Mouse (Mus musculus): ENCODE results near the gene Adamtsl1. TPM values are rescaled to one million over a fixed set of nuclear protein-coding genes. Genes with fewer than 3 reads are reported as not detected.

Gene Adamtsl1
- polyA plus RNA-seq, 1 experiment, result 2.7 TPM

DNA sequence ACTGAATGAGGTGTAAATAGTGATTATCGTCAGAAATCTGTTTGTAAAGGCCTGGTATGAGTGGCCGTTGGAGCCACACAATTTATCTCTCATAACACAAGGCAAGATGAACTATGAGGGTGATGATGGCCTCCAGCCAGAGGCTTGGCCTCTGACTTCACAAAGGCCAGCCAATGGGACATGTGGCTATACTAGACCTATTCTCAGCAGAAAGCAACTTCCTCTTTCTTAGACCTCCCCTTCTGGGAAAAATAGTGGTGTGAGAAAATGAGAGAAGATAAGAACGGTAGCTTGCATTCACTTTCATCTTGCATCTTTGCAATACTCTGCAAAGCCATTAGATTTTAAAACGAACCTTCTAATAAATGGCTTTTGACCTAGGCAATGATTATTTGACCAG, 439.6 kb downstream of the Adamtsl1 start:
- TF ChIP-seq POLR2A (IDR thresholded peaks at IDR 0.05; ENCODE audit: insufficient read length, low read depth) (no peak), E2F4 (IDR thresholded peaks at IDR 0.05; ENCODE audit: insufficient read depth) (no peak), POLR2AphosphoS2 (IDR thresholded peaks at IDR 0.05; ENCODE audit: insufficient read length, low read depth) (no peak), TCF3 (IDR thresholded peaks at IDR 0.05; ENCODE audit: insufficient read length, low read depth) (no peak), MAX (IDR thresholded peaks at IDR 0.05; ENCODE audit: low read depth) (no peak), CEBPB (IDR thresholded peaks at IDR 0.05; ENCODE audit: insufficient read depth, poor library complexity, severe bottlenecking) (no peak), TCF12 (IDR thresholded peaks at IDR 0.05; ENCODE audit: insufficient read depth, poor library complexity, severe bottlenecking) (no peak), USF1 (IDR thresholded peaks at IDR 0.05; ENCODE audit: low read depth) (no peak), REST (IDR thresholded peaks at IDR 0.05; ENCODE audit: insufficient read depth, insufficient read length) (no peak), SRF (IDR thresholded peaks at IDR 0.05; ENCODE audit: control insufficient read depth, insufficient read length, low read depth) (no peak), MYOD1 (IDR thresholded peaks at IDR 0.05; ENCODE audit: control insufficient read depth in 1 of 3, insufficient read length in 2 of 3, low read depth in 2 of 3) (no peak), MYOG (IDR thresholded peaks at IDR 0.05; ENCODE audit: control insufficient read depth in 1 of 3, insufficient read depth in 1 of 3, insufficient read length in 2 of 3, low read depth in 2 of 3) (no peak)
- Histone ChIP-seq H3K4me3 (no peak overlapping the region), H3K79me2 (ENCODE audit: control insufficient read depth, insufficient read depth) (no peaks in the 10 kb centered on the region)

DNA sequence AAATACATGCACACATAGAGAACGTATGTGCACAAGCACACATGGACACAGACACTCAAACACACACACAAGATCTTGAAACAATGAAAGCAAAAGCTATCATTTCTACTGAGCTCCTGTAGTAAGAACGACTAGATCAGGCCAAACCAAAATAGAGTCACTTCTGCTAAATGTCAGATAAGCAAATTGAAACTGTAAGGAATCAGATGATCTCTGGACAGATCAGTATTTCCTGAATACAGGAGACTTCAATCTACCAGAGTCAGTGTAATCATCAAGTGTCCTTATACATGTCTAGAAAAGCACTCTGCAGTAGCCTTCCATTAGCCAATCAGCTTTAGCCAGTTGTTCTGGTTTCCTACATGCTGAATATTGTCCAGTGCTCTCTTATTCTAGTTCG, 441.4 kb downstream of the Adamtsl1 start:
- Histone ChIP-seq H3K36me3 (ENCODE audit: control insufficient read depth, insufficient read depth) (no peaks in the 10 kb centered on the region), H3K79me2 (ENCODE audit: control insufficient read depth, insufficient read depth) (no peaks in the 10 kb centered on the region), H3K27me3 (ENCODE audit: control insufficient read depth, insufficient read depth, insufficient read length) (no peaks in the 10 kb centered on the region), H3ac (ENCODE audit: control insufficient read depth, insufficient read length) (no peak overlapping the region), H3K4me3 (no peak overlapping the region), H3K4me2 (ENCODE audit: low read depth) (no peak overlapping the region)
- TF ChIP-seq MYOG (IDR thresholded peaks at IDR 0.05; ENCODE audit: control insufficient read depth in 1 of 3, insufficient read depth in 1 of 3, insufficient read length in 2 of 3, low read depth in 2 of 3), result no peak
- no peak for TF ChIP-seq REST (IDR thresholded peaks at IDR 0.05; ENCODE audit: insufficient read depth, insufficient read length)
- no peak for TF ChIP-seq SRF (IDR thresholded peaks at IDR 0.05; ENCODE audit: control insufficient read depth, insufficient read length, low read depth)
- no peak for TF ChIP-seq POLR2AphosphoS2 (IDR thresholded peaks at IDR 0.05; ENCODE audit: insufficient read length, low read depth)
- no peak for TF ChIP-seq POLR2A (IDR thresholded peaks at IDR 0.05; ENCODE audit: insufficient read length, low read depth)
- no peak for TF ChIP-seq TCF3 (IDR thresholded peaks at IDR 0.05; ENCODE audit: insufficient read length, low read depth)
- no peak for TF ChIP-seq TCF12 (IDR thresholded peaks at IDR 0.05; ENCODE audit: insufficient read depth, poor library complexity, severe bottlenecking)

More for the DNA sequence above, 439.6 kb downstream of the Adamtsl1 start:
- no peak overlapping the region for H3K4me2 ChIP-seq (ENCODE audit: low read depth)
- no peak overlapping the region for H3ac ChIP-seq (ENCODE audit: control insufficient read depth, insufficient read length)
- no peaks in the 10 kb centered on the region for H3K36me3 ChIP-seq (ENCODE audit: control insufficient read depth, insufficient read depth)
- H3K27me3 ChIP-seq (ENCODE audit: control insufficient read depth, insufficient read depth, insufficient read length), result no peaks in the 10 kb centered on the region

DNA sequence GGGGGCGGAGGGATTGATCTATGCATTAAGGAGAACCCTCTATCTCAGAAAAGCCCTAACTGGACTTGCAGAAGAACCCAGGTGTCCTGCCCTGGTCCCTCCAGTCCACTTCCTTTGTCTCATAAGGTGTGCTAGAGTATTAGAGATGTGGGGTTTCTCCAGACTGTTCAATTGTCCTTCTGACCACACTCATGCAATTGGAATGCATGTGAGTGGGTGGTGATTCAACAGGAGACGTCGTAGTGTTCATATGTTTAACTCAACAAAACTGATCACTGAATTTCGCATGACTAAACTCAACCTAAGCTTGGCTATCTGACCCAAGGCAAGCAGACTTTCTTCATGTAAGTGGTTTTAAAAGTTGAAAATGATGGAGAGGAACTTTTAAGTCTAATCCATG, 443.3 kb downstream of the Adamtsl1 start:
- TF ChIP-seq POLR2AphosphoS2 (IDR thresholded peaks at IDR 0.05; ENCODE audit: insufficient read length, low read depth) (no peak), SRF (IDR thresholded peaks at IDR 0.05; ENCODE audit: control insufficient read depth, insufficient read length, low read depth) (no peak), E2F4 (IDR thresholded peaks at IDR 0.05; ENCODE audit: insufficient read depth) (no peak), TCF3 (IDR thresholded peaks at IDR 0.05; ENCODE audit: insufficient read length, low read depth) (no peak), POLR2A (IDR thresholded peaks at IDR 0.05; ENCODE audit: insufficient read length, low read depth) (no peak)
- H3K36me3 ChIP-seq (ENCODE audit: control insufficient read depth, insufficient read depth), result no peaks in the 10 kb centered on the region
- no peak overlapping the region for H3K4me2 ChIP-seq (ENCODE audit: low read depth)
- no peaks in the 10 kb centered on the region for H3K79me2 ChIP-seq (ENCODE audit: control insufficient read depth, insufficient read depth)
- H3K4me3 ChIP-seq, result no peak overlapping the region
- no peaks in the 10 kb centered on the region for H3K27me3 ChIP-seq (ENCODE audit: control insufficient read depth, insufficient read depth, insufficient read length)
- no peak overlapping the region for H3ac ChIP-seq (ENCODE audit: control insufficient read depth, insufficient read length)

DNA sequence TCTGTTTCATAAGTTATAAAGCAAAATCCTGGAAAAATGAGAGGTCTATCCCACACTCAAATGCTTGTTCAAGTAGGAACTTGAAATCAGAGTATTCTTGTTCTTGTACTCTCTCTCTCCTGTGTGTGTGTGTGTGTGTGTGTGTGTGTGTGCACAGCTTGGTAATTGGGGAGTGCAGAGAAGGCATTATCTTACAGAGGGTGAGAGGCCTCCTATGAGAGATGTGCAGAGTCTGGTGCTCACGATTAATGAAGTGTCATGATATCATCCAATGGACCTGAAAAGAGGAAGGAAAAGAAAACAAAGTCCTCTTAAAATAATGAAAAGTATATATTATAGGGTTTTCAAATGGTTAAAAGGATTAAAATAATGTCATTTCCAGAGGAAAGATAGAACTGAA, 443.9 kb downstream of the Adamtsl1 start:
- no peaks in the 10 kb centered on the region for H3K27me3 ChIP-seq (ENCODE audit: control insufficient read depth, insufficient read depth, insufficient read length)
- H3K4me3 ChIP-seq, result no peak overlapping the region
- no peaks in the 10 kb centered on the region for H3K36me3 ChIP-seq (ENCODE audit: control insufficient read depth, insufficient read depth)
- TF ChIP-seq USF1 (IDR thresholded peaks at IDR 0.05; ENCODE audit: low read depth) (no peak), CEBPB (IDR thresholded peaks at IDR 0.05; ENCODE audit: insufficient read depth, poor library complexity, severe bottlenecking) (no peak), TCF12 (IDR thresholded peaks at IDR 0.05; ENCODE audit: insufficient read depth, poor library complexity, severe bottlenecking) (no peak), MAX (IDR thresholded peaks at IDR 0.05; ENCODE audit: low read depth) (no peak), MYOD1 (IDR thresholded peaks at IDR 0.05; ENCODE audit: control insufficient read depth in 1 of 3, insufficient read length in 2 of 3, low read depth in 2 of 3) (no peak), E2F4 (IDR thresholded peaks at IDR 0.05; ENCODE audit: insufficient read depth) (no peak), TCF3 (IDR thresholded peaks at IDR 0.05; ENCODE audit: insufficient read length, low read depth) (no peak), POLR2A (IDR thresholded peaks at IDR 0.05; ENCODE audit: insufficient read length, low read depth) (no peak), REST (IDR thresholded peaks at IDR 0.05; ENCODE audit: insufficient read depth, insufficient read length) (no peak), POLR2AphosphoS2 (IDR thresholded peaks at IDR 0.05; ENCODE audit: insufficient read length, low read depth) (no peak), MYOG (IDR thresholded peaks at IDR 0.05; ENCODE audit: control insufficient read depth in 1 of 3, insufficient read depth in 1 of 3, insufficient read length in 2 of 3, low read depth in 2 of 3) (no peak), SRF (IDR thresholded peaks at IDR 0.05; ENCODE audit: control insufficient read depth, insufficient read length, low read depth) (no peak)
- no peak overlapping the region for H3ac ChIP-seq (ENCODE audit: control insufficient read depth, insufficient read length)
- H3K4me2 ChIP-seq (ENCODE audit: low read depth), result no peak overlapping the region
- H3K79me2 ChIP-seq (ENCODE audit: control insufficient read depth, insufficient read depth), result no peaks in the 10 kb centered on the region

DNA sequence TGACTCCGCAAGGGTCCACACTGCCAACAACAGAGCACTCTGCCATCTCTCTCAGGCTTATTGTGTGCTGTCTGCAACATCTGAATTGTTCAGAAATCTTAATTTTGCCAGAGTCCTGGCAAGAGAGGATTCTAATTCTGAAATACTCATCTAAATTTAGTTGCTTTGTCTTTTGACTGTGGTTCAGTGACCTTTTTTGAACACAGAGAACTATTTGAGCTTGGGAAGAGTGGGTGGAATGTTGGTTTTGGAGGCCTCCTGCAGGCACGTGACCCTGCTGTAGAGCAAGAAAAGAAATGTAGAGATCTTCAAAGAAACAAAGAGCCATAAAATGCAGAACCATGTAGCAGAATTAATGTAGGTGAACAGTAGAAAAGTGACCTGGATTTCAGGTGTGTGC, 445.0 kb downstream of the Adamtsl1 start:
- no peak for TF ChIP-seq POLR2AphosphoS2 (IDR thresholded peaks at IDR 0.05; ENCODE audit: insufficient read length, low read depth)
- peak; percentile 69 for TF ChIP-seq USF1 (IDR thresholded peaks at IDR 0.05; ENCODE audit: low read depth)
- no peak for TF ChIP-seq TCF12 (IDR thresholded peaks at IDR 0.05; ENCODE audit: insufficient read depth, poor library complexity, severe bottlenecking)
- H3K79me2 ChIP-seq (ENCODE audit: control insufficient read depth, insufficient read depth), result no peaks in the 10 kb centered on the region

More for the DNA sequence above, 445.0 kb downstream of the Adamtsl1 start:
- H3K27me3 ChIP-seq (ENCODE audit: control insufficient read depth, insufficient read depth, insufficient read length), result no peaks in the 10 kb centered on the region
- H3K4me2 ChIP-seq (ENCODE audit: low read depth), result no peak overlapping the region
- no peaks in the 10 kb centered on the region for H3K36me3 ChIP-seq (ENCODE audit: control insufficient read depth, insufficient read depth)
- H3ac ChIP-seq (ENCODE audit: control insufficient read depth, insufficient read length), result no peak overlapping the region
- no peak overlapping the region for H3K4me3 ChIP-seq

Data from myocyte (in vitro differentiated cells).